Mouse (Mus musculus) cortical plate, adult 2 months (tissue): ENCODE data around the gene Aqp12.

Source experiments
- CTCF ChIP-seq: fragments of 200-500 bp; IDR thresholded peaks from 2 replicates; pipeline ENCODE4 v1.5.1; 2011; ENCODE audit warnings: mild to moderate bottlenecking, control low read depth, low read length; ENCODE audit not compliant: insufficient read depth; ENCODE audit errors: extremely low read depth
- POLR2A ChIP-seq: fragments of 200-500 bp; IDR thresholded peaks from 2 replicates; pipeline ENCODE4 v1.6.1; 2011; ENCODE audit warnings: mild to moderate bottlenecking, low read length, control low read depth; ENCODE audit not compliant: insufficient read depth; ENCODE audit errors: extremely low read depth

GRCm38 (mm10) chr1:93046153-93046789, 40.1 kb downstream of the Aqp12 start:
- no peak for TF ChIP-seq CTCF
- no peak for TF ChIP-seq POLR2A
